Mouse (Mus musculus) layer of hippocampus, adult 8-10 months (tissue): ENCODE data around the gene Tatdn2. TPM values are rescaled to one million over a fixed set of nuclear protein-coding genes. Genes with fewer than 3 reads are reported as not detected.
"Not testable (repeated sequence)": the region's sequence is repeated elsewhere in the genome, so short reads cannot be mapped to it uniquely, and the experiment has no call there.

ENCODE experiments used
- DNase-seq, 2 experiments: peaks; one replicate each; pipeline ENCODE4 v3.0.0; 2022; ENCODE audit warnings: low spot score in 2 of 2
- total RNA-seq, 4 experiments: library from RNA; stranded (reverse); gene quantifications; 2 replicates each; pipeline ENCODE4 v1.2.4; 2022

Tatdn2 gene
- total RNA-seq, 4 experiments from 2014 or later = 63.5 to 73.0 (median 68.1) TPM

DNA sequence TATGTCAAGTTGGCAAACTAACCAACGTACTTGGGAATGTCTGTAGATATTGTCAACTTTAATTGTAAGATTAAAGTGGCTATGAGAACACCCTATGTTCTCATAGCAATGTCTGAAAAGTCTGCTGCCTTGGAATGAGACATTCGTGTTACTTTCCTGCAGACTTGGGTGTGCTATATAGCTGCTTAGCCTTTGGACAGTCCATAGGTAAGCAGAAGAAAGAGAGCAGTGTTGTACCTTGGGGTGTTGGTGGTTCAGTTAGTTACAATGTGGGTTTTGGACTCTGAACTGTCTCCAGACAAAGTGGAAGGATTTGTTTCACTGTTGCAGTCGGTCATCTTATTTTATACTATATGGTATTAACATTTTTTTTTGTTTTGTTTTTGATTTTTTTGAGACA, 15.9 kb downstream of the Tatdn2 start:
- DNase-seq = no peak

DNA sequence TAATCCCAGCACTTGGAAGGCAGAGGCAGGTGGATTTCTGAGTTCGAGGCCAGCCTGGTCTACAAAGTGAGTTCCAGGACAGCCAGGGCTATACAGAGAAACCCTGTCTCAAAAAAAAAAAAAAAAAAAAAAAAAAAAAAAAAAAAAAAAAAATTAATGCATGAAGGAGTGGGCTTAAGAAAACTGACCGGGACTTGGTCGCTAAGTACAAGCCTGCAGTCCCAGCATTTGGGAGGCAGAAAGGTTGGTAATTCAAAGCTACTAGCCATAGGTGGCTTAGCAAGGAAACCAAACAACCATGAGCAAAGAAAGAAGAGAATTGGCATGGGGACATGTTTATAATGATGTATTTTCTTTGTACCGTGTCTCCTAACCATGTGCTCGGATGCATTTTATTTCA, 16.5 kb downstream of the Tatdn2 start:
- not testable (repeated sequence) for DNase-seq

DNA sequence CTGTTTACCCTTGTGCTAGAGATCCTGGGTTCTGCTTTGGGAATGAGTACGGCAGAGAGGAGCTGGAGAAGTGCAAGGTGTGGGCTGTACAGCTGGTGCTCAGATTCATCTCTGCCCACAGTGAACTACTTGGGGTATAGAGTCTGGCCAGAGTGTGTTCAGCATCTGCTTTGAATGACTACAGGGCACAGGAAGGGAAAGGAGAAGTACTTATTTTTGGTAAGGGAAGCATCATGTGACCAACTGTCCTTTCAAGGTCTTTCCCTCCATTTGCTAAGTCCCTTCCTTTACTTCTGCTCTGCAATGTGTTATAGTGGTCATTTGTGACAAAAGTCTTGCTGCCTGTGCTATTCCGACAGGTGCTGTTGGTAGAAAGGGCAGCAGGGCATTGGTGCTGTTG, 17.4 kb downstream of the Tatdn2 start:
- no peak for DNase-seq

DNA sequence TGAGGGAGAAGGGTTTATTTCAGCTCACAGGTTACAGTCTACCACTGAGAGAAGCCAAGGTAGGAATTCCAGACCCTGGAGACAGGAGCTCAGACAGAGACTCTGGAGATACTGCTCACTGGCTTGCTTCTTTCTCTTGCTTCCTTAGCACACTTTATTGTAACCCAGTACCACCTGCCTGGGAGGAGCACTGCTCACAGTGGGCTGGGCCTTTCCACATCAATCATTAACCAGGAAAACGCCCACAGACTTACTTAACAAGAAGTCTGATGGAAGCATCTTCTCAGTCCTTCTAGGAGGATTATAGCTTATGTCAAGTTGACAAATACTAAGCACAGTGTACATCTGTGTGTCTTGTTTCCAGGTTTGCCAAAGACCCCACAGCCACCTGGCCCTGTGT, 17.9 kb downstream of the Tatdn2 start:
- DNase-seq = no peak

DNA sequence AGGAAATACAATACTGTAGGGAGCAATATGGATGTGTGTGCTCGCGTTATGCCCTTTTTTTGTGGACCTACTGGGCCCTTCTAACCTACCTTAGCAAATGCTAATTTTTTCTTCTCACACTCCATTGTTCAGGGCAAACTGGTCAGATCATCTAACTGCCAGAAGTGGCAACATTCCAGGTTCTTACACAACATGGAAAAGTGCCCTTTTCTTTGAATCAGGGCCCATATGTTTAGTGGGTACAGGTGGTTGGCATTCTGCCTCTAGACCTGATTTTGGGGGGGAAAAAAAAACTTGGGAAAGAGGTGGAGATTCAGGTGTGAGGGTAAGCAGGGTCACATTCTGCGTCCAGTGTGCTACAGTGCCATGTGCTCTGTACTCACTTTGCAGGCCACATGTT, 20.7 kb downstream of the Tatdn2 start:
- no peak for DNase-seq

DNA sequence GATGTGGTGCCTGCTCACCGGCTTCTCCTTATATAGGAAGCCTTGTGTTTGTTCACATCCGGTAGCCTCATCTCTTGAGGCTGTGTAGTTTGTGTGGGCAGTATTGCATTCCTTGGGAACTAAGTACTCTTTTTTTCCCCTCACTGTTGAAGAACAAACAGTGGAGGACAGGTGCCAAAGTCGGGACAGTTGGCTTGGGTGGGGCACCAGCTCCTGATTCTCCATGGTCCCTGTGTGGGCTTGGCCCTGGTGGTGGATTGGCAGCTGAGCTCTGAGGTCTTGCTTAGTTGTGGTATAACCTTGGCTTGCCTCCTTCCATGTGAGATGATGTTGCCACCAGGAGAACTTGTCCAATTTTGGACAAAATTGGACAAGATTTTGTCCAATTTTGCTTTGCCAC, 23.0 kb downstream of the Tatdn2 start, which contains the start of gene Ghrl:
Gene Ghrl, minus strand, starts transcription at position 3 of the 400 bp plus-strand sequence.
- no peak for DNase-seq

DNA sequence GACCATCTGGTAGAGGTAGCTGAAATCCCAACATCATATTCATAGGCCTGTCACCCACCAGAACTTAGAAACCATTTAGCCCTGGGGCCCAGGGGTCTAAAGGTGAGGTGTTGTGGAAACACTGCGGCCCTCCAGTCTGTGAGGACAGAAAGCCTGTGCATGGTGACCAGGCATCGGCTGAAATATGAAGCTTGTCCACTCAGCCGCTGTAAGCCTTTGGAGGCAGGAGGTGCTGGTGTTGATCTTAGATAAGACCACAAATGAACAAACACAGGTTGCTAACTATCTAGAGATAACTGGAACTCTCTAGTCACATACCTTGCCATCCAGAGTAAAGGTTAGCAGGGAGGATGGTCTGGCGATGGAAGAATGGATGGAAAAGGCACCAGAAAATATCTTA, 24.2 kb downstream of the Tatdn2 start:
- DNase-seq = no peak

DNA sequence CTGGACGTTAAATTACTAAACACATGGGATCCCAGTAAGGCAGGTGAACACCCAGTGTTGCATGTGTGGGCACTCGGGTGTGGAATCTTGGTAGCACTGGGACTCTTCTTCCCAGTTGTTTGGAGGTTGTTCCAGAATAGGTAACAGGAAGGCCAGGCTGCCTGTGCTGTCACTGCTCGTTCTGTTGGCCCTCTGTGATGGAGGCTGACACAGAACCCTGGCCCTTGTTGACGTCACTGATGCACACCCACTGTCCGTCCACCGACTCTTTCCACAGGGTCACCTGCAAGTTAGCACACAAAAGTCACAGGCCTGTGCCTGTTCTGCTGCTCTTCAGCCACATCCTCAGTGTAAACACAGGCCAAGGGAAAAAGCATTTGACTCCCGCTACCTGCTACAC, 31.3 kb downstream of the Tatdn2 start:
- DNase-seq = no peak

DNA sequence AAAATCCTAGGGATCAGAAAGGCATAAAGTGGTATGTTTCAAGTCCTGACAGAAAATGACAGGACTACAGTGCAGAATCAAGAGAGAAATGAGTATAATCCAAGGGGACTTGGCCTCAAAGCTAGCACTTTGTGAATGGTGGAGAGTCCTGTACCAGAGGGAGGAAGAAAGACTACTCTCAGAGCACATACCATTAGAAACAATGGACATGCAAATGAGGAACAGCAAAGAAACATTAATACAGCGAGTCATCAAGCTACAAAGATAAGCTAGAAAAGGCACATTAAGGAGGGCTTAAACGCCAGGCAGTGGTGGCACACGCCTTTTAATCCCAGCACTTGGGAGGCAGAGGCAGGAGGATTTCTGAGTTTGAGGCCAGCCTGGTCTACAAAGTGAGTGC, 34.4 kb downstream of the Tatdn2 start:
- no peak for DNase-seq

DNA sequence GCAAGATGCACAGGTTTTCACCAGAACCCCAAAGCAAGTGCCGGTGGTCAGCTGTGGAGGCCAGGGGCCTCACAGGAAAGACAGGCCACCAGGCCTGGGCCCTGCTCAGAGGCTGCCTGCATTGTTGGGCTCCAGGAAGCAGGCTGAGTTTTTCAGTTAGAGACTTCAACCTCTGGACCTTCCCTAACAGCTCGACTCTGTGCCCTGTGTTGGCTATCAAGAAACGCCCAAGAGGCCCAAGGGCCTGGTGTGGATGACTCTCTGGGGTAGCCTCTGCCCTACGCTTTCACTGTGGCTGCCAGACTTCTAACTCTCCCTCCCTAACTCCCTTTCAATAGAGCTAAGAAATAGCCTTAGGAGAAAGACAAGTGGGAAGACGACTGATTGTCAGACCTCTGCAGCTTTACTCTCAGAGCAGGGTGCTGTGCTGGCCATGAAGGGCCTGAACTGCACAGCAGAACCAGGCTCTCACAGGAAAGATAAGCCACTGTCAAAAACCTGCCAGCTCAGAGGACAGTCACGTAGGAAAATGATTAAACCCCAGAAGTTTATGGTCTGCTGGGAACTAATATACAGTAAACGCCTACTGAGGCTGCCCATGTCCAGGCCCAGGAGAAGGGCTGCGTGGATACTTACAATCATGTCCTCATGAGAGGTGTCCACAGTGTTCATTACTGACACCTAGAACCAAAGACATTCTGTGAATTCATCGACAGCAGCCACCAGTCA, 40.6 kb downstream of the Tatdn2 start:
- no peak for DNase-seq

DNA sequence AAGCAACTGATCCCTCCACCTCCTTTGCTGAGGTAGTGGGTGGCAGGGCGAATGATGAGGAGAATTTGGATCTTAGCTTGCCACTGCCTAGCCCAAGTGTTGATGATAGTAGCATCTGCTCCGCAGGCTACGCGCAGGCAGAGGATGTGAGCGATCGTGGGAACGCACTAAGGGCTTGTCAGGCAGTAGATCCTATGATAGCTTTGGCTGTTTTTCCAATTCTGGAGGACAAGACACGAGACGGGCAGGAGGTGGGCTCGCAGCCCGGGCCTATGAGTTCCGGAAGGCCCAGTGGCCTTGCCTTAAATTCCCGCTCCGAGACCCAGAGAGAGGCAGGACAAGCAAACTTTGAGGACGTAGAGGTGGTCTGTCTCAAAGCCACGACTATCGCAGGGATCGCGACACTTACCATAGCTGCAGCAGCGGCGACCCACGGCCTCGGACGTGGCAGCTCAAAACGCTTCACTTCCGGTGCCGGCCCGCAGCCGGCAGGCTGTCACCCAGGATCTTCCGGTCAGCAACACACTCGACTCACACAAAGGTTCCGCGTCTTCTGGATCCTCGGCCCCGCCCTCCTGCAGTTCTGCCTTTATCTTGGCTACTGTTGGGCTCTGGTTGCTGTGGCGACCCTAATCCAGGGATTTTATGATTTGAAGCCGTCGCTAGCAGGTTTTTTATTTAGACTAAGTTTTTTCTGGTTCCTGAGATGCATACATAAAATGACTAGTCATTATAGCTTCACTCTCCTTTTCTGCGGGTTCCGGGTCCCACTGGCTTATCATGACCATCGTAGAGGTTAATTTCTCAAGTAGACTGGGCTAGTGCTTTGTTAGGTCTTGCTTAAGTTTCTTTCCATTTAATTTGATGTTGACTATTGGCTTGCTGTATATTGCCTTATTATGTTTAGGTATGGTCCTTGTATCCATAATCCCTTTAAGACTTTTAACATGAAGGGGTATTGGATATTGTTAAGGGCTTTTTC, 43.7 kb downstream of the Tatdn2 start, which contains the start of gene Sec13:
Gene Sec13, minus strand, starts transcription at position 508 of the 982 bp plus-strand sequence.
- peak; percentile 68 to 87 for DNase-seq

DNA sequence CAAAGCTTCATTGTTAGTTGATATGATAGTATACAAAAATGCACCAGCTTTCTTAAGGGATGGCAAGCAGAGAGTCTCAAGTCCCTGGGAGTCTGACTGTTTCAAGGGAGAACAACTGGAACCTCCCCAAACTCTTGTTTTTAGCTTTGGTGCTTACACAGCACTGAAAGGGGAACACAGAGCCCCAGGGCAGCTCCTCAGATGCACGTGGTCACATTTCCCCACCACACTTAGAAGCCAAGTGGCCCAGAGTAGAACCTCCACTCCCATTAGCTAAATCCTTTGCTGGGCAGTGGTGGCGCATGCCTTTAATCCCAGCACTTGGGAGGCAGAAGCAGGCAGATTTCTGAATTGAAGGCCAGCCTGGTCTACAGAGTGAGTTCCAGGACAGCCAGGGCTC, 44.6 kb downstream of the Tatdn2 start:
- DNase-seq = no peak

DNA sequence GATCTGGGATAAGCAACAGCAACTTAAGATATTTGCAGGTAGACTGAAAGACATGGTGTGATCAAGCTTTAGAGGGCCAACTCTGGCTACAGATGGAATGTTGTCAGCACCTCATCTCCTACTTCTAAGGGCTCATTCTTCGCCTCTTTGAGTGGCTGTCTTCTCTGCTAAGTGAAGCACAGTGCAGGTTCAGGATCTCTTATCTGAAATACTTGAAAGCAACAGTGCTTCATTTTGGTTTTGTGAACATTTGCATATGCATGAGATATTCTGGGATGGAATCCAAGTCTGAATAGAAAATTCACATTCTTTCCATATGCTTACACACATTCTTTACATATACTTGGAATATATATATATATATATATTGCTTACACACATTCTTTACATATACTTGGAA, 45.5 kb downstream of the Tatdn2 start:
- DNase-seq = no peak

DNA sequence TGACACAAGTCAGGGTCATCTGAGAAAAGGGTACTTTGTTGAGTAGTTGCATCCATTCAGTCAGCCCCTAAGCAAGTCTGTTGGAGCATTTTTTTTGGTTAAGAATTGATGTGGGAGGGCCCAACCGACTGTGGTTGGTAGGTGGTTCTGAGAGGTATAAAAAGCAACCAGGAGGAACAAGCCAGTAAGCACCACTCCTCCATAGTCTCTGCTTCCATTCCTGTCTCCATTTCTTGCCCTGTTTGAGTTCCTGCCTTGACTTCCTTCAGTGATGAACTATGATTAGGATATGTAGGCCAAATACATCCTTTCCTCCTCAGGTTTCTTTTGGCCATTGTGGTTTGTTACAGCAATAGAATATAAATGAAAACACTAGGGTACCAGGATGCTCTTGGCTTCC, 46.3 kb downstream of the Tatdn2 start:
- no peak for DNase-seq

DNA sequence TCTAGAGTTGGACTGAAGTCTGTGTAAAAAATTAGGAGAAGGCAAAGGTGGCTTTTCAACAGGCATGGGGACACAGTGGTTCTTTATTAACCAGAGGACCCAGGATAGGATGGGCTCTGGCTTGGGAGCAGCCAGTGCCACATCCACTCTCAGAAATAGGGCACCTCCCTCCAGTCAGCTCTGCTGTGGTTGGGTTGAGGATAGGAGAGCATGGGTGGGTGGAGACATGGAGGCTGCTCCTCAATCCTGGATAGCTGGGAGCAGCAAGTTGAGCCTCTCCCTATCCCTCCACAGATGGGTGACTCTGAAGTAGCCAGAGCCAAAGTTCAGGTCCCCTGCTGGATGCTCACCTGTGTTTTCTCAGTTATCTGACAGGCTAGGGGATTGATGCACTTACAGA, 48.3 kb downstream of the Tatdn2 start:
- no peak for DNase-seq

DNA sequence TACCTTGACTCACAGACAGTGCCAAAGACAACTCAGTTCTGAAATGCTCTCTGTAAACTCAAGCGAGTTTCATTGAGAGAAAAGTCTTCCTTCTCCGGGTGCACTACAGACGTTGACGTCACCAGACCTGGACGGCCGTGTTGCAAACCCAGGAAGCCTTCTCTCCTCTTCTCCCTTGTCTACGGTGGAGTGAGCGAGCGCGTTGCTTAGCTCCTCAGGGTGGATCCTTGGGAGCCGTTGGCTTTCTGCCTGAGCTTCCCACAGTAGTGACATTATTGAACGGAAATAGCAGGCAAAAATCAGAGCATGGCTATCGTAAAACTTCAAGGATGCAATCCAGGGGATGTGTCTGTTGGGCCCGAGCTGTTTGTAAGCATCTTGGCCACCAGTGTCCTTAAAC, 50.4 kb downstream of the Tatdn2 start:
- DNase-seq = no peak

DNA sequence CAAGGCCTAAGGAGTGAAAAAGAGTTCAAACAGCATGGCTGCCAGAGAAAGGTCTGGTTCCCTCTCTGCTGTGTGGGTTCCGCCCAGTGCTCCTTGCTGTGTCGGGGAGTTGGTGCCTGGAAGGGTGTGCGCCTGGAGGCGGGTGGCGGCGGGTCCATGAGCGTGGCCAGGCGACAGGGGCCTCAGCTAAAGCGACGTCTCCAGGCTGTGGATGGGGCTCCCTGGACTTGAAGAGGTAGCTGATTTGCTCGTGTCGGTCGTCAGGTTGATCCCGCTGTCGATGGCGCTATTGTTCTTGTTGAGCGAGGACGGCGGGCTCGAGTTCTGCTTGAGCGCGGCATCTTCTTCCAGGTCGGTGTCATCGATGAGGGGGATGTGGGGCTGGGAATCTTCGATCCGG, 51.5 kb downstream of the Tatdn2 start:
- no peak for DNase-seq

DNA sequence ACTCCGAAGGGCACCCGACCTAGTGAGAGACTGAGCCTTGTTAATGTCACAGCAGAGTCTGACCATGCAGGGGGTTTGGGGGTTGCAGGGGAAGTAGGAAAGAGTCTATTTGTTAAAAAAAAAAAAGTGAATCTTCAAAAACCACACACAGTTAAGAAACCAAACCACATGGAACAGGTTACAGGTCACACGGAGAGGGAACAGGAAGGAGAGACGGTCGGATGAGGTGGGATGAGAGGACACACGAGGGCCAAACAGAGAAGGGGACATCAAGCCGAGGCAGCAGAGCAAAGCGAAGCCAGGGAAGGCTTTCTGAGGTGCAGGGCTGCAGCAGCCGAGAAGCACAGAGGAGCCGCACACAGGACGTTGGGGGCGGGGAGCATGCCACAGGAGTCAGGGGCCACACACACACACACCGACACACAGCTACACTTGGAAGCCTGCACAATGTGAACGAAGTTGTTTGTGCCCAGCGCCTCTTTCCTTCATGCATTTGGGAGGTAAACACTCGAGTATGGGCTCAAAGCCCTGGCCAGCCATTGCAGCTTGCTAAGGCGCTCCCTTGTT, 52.4 kb downstream of the Tatdn2 start:
- DNase-seq = no peak
